Mouse (Mus musculus) lung, embryonic 15.5 days (tissue): ENCODE results near the gene Gm48552. TPM values are rescaled to one million over a fixed set of nuclear protein-coding genes. Genes with fewer than 3 reads are reported as not detected.

ENCODE experiments used
- ATAC-seq: fragments of 200-750 bp; cut with Nextera tagmentation; 2 replicates; pipeline ENCODE4 v1.8.0; 2017; ENCODE audit warnings: moderate number of reproducible peaks, borderline replicate concordance; ENCODE audit not compliant: low FRiP score, low TSS enrichment; ENCODE audit errors: extremely low read depth
- H3K27ac ChIP-seq: fragments of 300-500 bp; sonication (generic); 2 replicates; pipeline ENCODE4 v1.5.1; 2015; ENCODE audit warnings: moderate library complexity, mild to moderate bottlenecking, inconsistent platforms
- H3K27me3 ChIP-seq: fragments of 300-500 bp; sonication (generic); 2 replicates; pipeline ENCODE4 v1.6.1; 2015; ENCODE audit warnings: inconsistent platforms
- H3K36me3 ChIP-seq: fragments of 300-500 bp; sonication (generic); 2 replicates; pipeline ENCODE4 v1.6.1; 2015; ENCODE audit warnings: inconsistent platforms
- H3K4me1 ChIP-seq: fragments of 300-500 bp; sonication (generic); 2 replicates; pipeline ENCODE4 v1.6.1; 2015; ENCODE audit warnings: inconsistent platforms
- H3K4me2 ChIP-seq: fragments of 300-500 bp; sonication (generic); 2 replicates; pipeline ENCODE4 v1.6.1; 2015; ENCODE audit warnings: inconsistent platforms, mild to moderate bottlenecking, moderate library complexity
- H3K4me3 ChIP-seq: fragments of 300-500 bp; sonication (generic); 2 replicates; pipeline ENCODE4 v1.5.1; 2015; ENCODE audit warnings: mild to moderate bottlenecking, inconsistent platforms
- H3K9ac ChIP-seq: fragments of 300-500 bp; sonication (generic); 2 replicates; pipeline ENCODE4 v1.6.1; 2015; ENCODE audit warnings: inconsistent platforms
- H3K9me3 ChIP-seq: fragments of 300-500 bp; sonication (generic); 2 replicates; pipeline ENCODE4 v1.6.1; 2016; ENCODE audit warnings: inconsistent platforms
- whole genome bisulfite sequencing: fragments of 180-500 bp; shearing (Covaris S2); methylation state at CpG from one replicate; pipeline ENCODE4 v1.1.7; 2015; 5-methylcytosine and 5-hydroxymethylcytosine counted together
- polyA plus RNA-seq: library from polyadenylated mRNA; unstranded; fragments of >200 nt; fragmentation: Nextera tagmentation; extraction: Ambion mirVana; gene quantifications from 2 replicates; pipeline ENCODE4 v1.2.1, GENCODE M21; 2015

The Gm48552 gene
- polyA plus RNA-seq, 1 experiment from 2014 or later: 2.3 TPM

DNA sequence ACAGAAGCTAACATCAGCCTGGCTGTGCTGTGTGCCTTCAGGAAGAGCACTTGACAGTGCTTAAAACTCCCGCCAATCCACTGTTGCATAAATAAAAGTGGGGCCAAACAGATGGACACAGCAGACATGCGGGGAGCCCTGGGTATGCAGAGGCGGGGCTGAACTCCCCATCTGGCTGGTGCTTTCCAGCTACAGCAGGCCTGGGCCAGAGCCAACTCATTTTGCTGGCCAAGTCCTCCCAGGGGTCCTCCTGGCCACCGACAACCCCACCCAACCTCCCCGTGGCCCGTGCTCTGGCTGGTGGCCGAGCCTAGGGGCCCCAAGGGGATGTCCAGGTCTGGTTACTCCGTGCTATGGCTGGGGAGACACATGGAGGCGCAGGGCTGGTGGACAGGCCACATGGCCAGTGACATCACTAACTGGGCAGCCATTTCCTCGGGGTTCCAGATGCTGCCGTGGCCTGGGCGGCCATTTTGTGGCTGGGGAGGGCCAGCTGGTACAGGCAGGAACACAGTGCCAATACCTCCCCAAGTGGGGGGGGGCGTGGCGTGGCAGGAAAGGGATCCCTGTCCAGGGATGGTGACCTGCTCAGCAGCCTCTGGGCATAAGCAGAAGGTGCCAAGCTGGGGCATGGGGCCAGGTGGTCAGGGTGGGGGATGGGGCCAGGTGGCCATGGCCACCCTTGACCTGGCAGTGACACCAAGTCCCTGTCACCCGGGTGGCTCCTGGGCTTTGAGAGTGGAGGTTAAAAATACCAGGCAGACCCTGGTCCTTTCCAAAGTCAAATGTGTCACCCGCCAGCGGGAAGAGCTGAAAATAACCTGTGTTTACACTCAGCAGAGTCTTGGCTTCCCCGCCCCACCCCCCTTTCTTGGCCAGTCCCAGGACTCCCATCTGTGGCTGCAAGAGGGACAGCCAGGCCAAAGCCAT lies 22.9 kb downstream of the Gm48552 start:
- H3K4me3 ChIP-seq: 0 out of 2 replicates have a peak overlapping the region, but pooled peaks have one; percentile 2
- peak; percentile 15; the same call in 1 of the 2 replicates for ATAC-seq
- H3K4me2 ChIP-seq: peak overlapping the region; percentile 46
- H3K36me3 ChIP-seq: peaks cover 14% of the 10 kb centered on the region
- peak overlapping the region; percentile 98 for H3K27ac ChIP-seq
- H3K9ac ChIP-seq: 0 out of 2 replicates have a peak overlapping the region, but pooled peaks have one; percentile 4
- WGBS: 28% methylated on average over 18 of the region's 18 CpGs
- H3K27me3 ChIP-seq: no peaks in the 10 kb centered on the region
- peaks cover 99% of the 10 kb centered on the region for H3K4me1 ChIP-seq
- H3K9me3 ChIP-seq: no peaks in the 10 kb centered on the region

DNA sequence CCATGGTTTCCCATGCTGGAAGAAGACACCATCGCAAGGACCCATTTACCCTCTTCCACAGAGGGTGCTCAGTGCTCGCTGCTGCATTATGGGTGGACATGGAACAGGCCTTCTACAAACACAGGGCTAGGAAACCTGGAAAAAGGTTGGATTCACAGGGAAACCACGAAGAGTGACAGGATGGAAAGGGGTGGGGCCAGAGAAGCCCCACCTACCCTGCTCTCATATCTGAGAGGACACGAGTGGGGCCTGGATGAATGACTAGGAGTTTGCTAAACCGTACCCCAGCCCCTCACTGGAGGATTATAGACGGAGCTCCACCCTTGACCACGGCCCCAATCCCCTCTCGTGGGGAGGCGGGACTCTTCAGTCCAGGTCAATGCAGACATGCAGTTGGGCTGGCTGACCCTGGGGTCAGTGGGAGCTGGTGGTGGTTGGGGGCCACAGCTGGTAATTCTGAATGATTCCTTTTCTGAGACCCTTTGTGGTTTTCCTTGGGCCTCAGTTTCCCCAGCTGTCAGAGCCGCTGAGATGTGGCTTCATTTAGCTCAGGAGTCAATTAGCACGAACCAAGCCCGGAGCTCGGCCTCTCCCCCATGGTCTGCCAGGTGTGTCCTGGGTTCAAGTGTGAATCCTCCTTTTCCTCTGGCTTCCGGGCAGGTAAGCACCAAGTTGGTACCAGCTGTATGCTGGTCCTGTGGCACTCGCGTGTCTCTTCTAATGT lies 23.9 kb downstream of the Gm48552 start:
- Histone ChIP-seq H3K4me2 (peak overlapping the region; percentile 46), H3K9ac (no peak overlapping the region), H3K27ac (peak overlapping the region; percentile 98), H3K27me3 (no peaks in the 10 kb centered on the region), H3K9me3 (no peaks in the 10 kb centered on the region), H3K36me3 (0 out of 2 replicates have a peak, but pooled peaks cover 7% of the 10 kb centered on the region), H3K4me1 (peaks cover 99% of the 10 kb centered on the region), H3K4me3 (no peak overlapping the region)
- WGBS: 63% methylated on average over 16 of the region's 16 CpGs
- ATAC-seq: no peak

DNA sequence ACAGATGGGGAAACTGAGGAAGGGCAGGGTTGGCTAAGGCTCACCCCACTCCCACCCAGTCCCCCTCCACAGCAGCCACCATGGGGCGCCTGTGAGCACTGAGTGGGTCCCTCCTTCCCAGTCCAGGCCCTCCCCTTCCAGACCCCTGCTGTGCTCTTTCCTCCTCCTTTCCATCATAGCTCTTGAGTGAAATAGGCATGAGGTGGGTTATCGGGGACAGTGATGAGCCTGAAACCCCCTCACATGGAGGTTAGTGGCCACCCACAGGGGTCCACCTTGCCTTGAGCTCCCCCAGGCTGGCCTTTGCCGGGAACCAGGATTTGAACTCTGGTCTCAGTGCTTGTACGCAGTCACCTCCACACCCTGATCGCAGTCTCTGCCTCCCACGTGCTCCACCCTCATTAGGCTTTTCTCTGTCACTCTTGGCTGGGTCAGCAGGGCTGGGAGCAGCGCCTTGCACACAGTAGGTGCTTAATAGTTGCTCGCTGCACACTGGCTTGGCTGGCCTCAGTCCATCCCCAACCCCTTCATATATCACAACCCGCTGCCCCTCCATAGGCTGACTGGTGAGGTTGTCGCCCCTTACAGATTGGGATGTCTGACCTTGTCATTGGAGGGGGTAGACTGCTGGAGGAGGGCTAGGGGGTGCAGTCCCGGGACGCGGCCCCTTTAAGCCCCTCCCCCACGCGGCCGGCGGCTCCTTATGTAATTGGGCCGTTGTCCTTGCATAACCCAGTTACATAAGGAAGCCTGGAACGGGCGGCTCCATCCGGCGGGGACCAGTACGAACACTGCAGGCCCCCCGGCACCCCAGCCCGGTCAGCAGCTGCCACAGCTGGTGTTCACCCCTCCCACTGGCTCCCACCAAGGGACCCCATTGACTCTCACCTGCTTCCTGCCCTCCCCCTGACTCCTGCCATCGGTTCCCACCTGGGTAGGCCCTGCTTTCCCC lies 24.8 kb downstream of the Gm48552 start:
- H3K9me3 ChIP-seq: no peaks in the 10 kb centered on the region
- ATAC-seq: peak; percentile 19; the same call in 1 of the 2 replicates
- peak overlapping the region; percentile 9; the same call in 1 of the 2 replicates for H3K9ac ChIP-seq
- peaks cover 99% of the 10 kb centered on the region for H3K4me1 ChIP-seq
- 0 out of 2 replicates have a peak, but pooled peaks cover under 1% of the 10 kb centered on the region for H3K36me3 ChIP-seq
- H3K4me2 ChIP-seq: peak overlapping the region; percentile 49
- no peaks in the 10 kb centered on the region for H3K27me3 ChIP-seq
- H3K4me3 ChIP-seq: peak overlapping the region; percentile 22
- 22% methylated on average over 26 of the region's 26 CpGs for WGBS
- H3K27ac ChIP-seq: peak overlapping the region; percentile 98

DNA sequence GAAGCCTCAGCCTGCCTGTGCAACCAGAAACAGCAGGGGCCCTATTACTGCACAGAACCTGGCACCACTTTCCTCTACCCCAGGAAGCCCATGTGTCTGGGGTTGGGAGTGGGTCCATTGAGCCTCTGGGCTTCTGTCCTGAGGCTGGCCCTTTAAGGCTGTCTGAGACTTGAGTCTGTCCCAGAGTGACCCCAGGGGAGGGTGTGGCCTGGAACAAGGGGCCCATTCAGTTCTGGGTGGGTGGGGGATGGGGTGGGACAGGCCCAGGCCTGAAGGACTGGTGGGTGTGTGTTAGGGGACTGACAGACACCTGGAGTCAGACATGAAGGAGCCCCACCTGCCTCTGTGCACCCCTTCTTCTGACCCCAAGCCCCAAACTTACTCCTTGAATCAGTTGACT lies 25.9 kb downstream of the Gm48552 start:
- H3K4me2 ChIP-seq: peak overlapping the region; percentile 49
- ATAC-seq: no peak

DNA sequence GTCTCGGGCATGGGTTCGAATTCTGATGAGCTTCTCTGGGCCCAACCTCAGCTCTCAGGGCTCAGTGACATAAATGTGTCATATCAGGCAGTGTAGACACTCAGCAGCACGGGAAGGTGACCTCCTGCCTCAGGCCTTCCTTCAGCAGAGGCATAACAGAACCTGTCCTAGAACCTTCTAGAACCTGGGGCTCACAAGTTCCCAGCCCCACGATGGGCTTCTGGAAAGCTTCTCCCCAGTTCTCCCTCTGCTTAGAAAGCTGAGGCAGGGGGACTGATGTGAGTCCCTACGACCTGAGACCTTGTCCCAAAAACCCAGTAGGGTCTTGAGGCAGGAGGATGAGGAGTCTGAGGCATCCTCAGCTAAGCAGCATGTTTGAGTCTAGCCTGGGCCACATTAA lies 26.3 kb downstream of the Gm48552 start:
- Histone ChIP-seq H3K27ac (peak overlapping the region; percentile 98), H3K27me3 (no peaks in the 10 kb centered on the region), H3K9me3 (no peaks in the 10 kb centered on the region), H3K9ac (no peak overlapping the region), H3K4me2 (0 out of 2 replicates have a peak overlapping the region, but pooled peaks have one; percentile 49), H3K4me3 (no peak overlapping the region), H3K4me1 (peaks cover 96% of the 10 kb centered on the region), H3K36me3 (peaks cover 5% of the 10 kb centered on the region; the same call in 1 of the 2 replicates)
- 71% methylated on average over 5 of the region's 5 CpGs for WGBS
- no peak for ATAC-seq

More for the DNA sequence above, 25.9 kb downstream of the Gm48552 start:
- H3K4me1 ChIP-seq: peaks cover 98% of the 10 kb centered on the region
- H3K9me3 ChIP-seq: no peaks in the 10 kb centered on the region
- H3K9ac ChIP-seq: no peak overlapping the region
- H3K36me3 ChIP-seq: peaks cover under 1% of the 10 kb centered on the region; the same call in 1 of the 2 replicates
- peak overlapping the region; percentile 98 for H3K27ac ChIP-seq
- H3K27me3 ChIP-seq: no peaks in the 10 kb centered on the region
- H3K4me3 ChIP-seq: peak overlapping the region; percentile 22; the same call in 1 of the 2 replicates

DNA sequence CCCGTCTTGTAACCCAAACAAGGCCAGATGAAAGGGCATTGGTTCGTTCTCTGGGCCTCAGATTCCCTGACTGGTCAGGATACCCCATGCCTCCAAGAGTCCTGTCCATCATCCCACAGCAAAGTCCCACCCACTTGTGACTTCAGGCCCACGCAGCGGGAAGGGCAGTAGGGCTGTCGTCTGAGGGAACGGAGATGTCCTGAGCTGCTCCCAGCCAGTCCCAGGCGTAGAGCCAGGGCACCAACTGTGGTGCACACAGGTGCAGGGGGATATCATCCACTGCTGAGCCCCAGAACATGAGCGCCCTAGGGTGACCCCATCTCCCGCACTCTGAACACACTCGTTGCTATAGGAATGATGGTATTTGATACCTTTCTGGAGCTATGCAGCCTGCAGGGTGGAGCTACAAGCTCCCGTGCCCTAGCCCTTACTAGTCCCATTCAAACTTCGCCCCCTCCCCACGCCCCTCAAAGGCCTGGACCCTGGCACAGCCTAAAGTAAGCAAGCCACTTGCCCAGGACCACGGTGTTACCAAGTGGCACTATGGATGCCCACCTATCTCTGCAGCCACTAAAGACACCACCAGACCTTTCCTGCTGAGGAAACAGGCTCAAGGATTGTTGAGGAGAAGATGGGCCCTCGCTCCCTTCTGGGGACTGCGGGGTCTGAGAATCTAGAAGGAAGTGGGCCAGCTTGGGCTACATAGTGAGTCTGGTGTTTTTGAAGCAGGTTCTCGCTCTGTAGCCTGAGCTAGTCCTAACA lies 26.9 kb downstream of the Gm48552 start:
- Histone ChIP-seq H3K4me1 (peaks cover 96% of the 10 kb centered on the region), H3K27me3 (no peaks in the 10 kb centered on the region), H3K27ac (peak overlapping the region; percentile 98), H3K4me3 (no peak overlapping the region), H3K9ac (no peak overlapping the region), H3K36me3 (peaks cover 10% of the 10 kb centered on the region), H3K4me2 (no peak overlapping the region), H3K9me3 (no peaks in the 10 kb centered on the region)
- 57% methylated on average over 17 of the region's 17 CpGs for WGBS
- no peak for ATAC-seq

DNA sequence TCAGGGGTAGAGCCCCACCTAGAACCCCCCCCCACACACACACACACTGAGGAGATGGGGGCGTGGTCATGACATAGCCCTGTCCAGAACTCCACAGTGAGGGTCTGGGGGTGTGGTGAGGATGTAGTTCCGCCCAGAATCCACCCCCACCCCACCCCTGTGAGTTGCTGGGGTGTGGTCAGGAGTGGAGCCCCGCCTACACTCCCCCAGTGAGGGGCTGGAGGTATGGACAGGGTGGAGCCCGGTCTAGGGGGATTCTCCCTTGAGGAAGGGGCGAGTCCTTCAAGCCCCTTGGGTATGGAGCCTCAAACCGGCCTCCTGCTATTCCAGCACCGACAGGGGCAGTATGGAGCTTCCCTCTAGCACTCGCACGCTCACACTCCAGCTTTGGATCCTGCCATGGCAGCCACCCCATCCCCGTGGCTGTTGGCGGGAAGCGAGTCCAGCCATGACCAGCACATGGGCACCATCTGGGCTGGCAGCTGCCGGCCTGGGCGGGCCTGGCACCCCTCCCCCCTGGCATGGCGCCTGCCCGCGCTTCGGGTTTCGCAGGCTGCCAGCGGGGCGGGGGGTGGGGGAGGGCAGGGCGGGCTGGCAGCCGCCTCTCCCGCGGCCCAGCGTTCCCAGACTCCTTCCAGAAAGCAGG lies 27.9 kb downstream of the Gm48552 start:
- no peaks in the 10 kb centered on the region for H3K9me3 ChIP-seq
- H3K27ac ChIP-seq: peak overlapping the region; percentile 98
- peaks cover 10% of the 10 kb centered on the region for H3K36me3 ChIP-seq
- peak overlapping the region; percentile 33 for H3K9ac ChIP-seq
- WGBS: 3% methylated on average over 25 of the region's 26 CpGs
- H3K4me1 ChIP-seq: peaks cover 87% of the 10 kb centered on the region
- H3K4me3 ChIP-seq: peak overlapping the region; percentile 28
- H3K4me2 ChIP-seq: peak overlapping the region; percentile 67
- no peaks in the 10 kb centered on the region for H3K27me3 ChIP-seq
- peak; percentile 56 for ATAC-seq

DNA sequence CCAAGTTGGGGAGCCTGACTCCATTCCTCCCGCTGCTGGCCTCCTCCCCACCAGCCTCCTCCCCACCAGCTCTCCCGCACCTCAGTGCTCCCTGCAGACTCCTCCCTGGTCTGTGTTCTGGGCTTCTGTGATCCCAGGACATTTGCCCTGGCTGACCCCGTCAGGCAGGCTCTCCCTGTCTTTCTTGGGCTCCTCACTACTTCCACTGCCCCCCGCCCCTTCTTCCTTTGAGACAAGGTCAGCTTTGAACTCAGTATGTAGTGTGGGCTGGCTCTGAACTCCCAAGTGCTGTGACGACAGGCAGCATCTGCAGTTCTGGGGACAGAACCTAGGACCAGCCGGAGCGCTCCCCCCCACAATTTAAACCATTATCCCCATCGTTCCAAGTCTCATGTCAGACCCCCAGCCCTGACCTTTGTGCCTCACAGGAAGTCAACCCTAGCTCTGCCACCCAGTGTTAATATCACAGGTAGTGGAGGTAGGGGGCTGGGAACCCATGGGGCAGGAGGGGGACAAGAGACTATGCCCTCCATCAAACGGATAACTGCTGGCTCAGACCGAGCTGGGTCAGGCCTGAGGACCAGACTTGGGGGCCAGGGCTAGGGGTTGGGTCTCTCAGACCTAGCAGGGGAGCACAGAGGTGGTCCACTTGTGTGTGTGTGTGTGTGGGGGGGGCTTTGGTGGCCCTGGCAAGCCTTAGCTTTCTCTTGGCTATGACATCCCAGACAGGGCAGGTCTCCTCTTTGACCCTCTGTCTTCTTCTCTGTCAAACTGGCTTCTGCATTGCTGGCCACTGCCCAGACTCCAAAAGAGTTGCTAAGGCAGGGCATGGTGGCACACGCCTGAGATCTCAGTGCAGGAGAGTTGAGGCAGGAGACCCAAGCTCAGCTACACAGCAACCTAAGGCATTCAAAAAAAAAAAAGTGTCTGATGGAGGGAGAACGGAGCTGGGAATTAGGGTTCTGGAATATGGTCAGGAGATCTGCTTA lies 28.7 kb downstream of the Gm48552 start:
- WGBS: 53% methylated on average over 11 of the region's 12 CpGs
- ATAC-seq: peak; percentile 17; the same call in 1 of the 2 replicates
- H3K9ac ChIP-seq: peak overlapping the region; percentile 33
- H3K27me3 ChIP-seq: no peaks in the 10 kb centered on the region
- peak overlapping the region; percentile 98 for H3K27ac ChIP-seq
- no peaks in the 10 kb centered on the region for H3K9me3 ChIP-seq
- H3K4me3 ChIP-seq: peak overlapping the region; percentile 28
- H3K36me3 ChIP-seq: peaks cover 10% of the 10 kb centered on the region
- H3K4me2 ChIP-seq: peak overlapping the region; percentile 67
- peaks cover 79% of the 10 kb centered on the region for H3K4me1 ChIP-seq

DNA sequence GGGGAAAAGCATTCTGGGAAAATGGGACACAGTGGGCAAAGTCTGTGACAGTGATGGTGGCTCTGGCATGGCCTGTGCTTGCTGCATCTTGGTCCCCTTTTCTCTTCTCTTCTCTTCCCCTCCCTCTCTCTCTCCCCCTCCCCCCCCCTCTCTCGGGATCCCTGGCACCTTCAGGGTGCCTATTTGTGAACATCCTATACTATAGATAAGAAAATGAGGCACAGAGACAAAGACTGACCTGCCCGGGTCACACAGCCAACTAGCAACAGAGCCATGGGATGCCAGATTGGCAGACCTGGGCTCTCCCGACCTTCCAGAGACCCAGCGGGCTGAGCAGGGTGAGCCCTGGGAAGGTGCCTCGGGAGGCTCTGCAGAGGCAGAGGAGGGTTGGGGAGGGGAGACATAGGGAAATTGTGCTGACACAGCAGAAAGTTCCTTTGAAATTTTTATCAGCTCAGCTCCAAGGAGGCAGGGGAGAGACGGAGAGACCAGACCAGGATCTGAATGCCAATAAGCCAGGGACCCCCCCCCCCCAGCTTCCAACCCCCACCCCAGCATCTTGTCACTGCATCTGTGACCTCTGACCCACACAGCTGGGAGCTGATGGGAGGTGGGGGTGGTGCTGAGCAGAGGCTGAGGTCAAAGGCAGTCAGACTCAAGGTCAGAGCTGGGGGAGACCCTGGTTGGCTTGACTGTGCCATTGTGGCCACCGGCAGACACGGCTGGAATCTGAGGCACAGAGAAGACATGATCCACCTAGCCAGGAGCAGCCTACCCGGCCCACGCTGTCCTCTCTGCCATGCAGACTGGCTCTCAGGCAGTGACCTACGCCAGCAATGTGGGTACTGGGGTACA lies 29.6 kb downstream of the Gm48552 start:
- Histone ChIP-seq H3K9ac (no peak overlapping the region), H3K36me3 (peaks cover 10% of the 10 kb centered on the region), H3K4me2 (no peak overlapping the region), H3K27me3 (no peaks in the 10 kb centered on the region), H3K4me3 (no peak overlapping the region), H3K27ac (0 out of 2 replicates have a peak overlapping the region, but pooled peaks have one; percentile 98), H3K9me3 (no peaks in the 10 kb centered on the region), H3K4me1 (peaks cover 70% of the 10 kb centered on the region)
- ATAC-seq: no peak
- 53% methylated on average over 11 of the region's 11 CpGs for WGBS
